Mouse (Mus musculus): ENCODE measurements at regions not wholly inside any gene's neighbourhood (a gene's known extent, or its start where the extent isn't known, plus 50 kb on each side); places are given as distances from the start of the nearest gene placed in this dataset.

DNA sequence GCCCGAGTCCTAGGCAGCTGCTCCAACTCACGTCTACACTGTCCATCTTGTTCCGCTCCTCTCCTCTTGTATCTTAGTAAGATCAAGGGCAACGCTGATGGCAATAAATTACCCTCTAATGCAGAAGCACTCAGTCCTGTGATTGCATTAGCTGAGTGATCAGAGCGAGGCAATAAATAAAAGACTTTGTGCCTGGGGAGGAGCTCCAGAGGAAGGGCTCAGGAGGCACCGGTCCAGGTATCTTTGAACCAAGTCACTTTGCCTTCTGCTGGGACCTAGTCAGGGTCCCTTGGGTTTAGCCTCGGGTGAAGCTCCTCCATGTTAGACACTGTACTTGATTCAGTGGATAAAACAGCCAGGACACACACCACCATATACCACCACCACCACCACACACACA, 119.5 kb upstream of the Foxq1 start:
- no peak for TF ChIP-seq POLR2A (IDR thresholded peaks at IDR 0.05; ENCODE audit: insufficient read length, low read depth)
- no peak for TF ChIP-seq MAX (IDR thresholded peaks at IDR 0.05; ENCODE audit: low read depth)
- TF ChIP-seq E2F4 (IDR thresholded peaks at IDR 0.05; ENCODE audit: insufficient read depth) = no peak
- no peak for TF ChIP-seq MYOG (IDR thresholded peaks at IDR 0.05; ENCODE audit: control insufficient read depth in 1 of 3, insufficient read depth in 1 of 3, insufficient read length in 2 of 3, low read depth in 2 of 3)

All from myocyte (in vitro differentiated cells).